Mouse (Mus musculus): ENCODE results near the gene Cacna1s. TPM values are rescaled to one million over a fixed set of nuclear protein-coding genes. Genes with fewer than 3 reads are reported as not detected.

The Cacna1s gene
- 0.32 and 0.54 TPM in 2 replicates for polyA plus RNA-seq (2015; fragmentation: Nextera tagmentation; extraction: Ambion mirVana)

DNA sequence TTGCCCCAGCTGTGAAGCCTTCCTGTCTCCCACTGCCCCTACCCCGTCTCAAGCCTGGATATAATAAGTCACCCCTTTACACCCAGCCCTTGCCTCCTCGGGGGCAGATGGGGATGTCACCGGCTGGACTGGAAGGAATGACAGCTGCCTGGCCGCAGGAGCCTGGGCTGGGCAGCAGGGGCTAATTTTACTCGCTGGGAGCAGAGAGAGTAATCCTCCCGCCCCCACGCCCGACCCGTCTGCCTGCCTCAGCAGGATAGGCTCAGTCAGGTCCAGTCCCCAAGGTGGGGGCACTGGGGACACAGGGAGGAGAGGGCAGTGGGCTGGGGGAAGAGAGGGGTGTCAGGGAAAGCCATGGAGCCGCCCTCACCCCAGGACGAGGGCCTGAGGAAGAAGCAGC is at the start of gene Cacna1s:
Gene Cacna1s (plus strand): TSS at position 204 of the 400 bp plus-strand sequence.
- H3K4me1 ChIP-seq (replicated peaks; ENCODE audit: control insufficient read depth, insufficient read depth, low read length): peaks cover 28% of the 10 kb centered on the region
- no peak within 1 kb of the TSS for H3K4me3 ChIP-seq (replicated peaks; ENCODE audit: low read length)
- H3K36me3 ChIP-seq (ENCODE audit: control insufficient read depth, insufficient read depth): no peaks in the 10 kb centered on the region
- no peak within 1 kb of the TSS for H3K9ac ChIP-seq (replicated peaks; ENCODE audit: low read depth, low read length)
- ATAC-seq: no peak
- no peak within 1 kb of the TSS for H3K4me2 ChIP-seq (ENCODE audit: low read length)
- peaks cover 11% of the 10 kb centered on the region for H3K27me3 ChIP-seq (replicated peaks; ENCODE audit: control insufficient read depth, insufficient read depth, low read length)
- WGBS: 41% methylated on average over 11 of the region's 11 CpGs
- H3K27ac ChIP-seq (ENCODE audit: low read length): no peak within 1 kb of the TSS
- no peaks in the 10 kb centered on the region for H3K9me3 ChIP-seq (ENCODE audit: control insufficient read depth, low read length)

GRCm38 (mm10) chr1:136006292-136006748 is 46.2 kb upstream of the Cacna1s start, which contains the start of gene Igfn1:
Gene Igfn1 (minus strand): TSS chr1:136006342.
- Histone ChIP-seq H3K4me3 (replicated peaks; ENCODE audit: low read length) (no peak within 1 kb of the TSS), H3K27ac (ENCODE audit: low read length) (no peak within 1 kb of the TSS), H3K27me3 (replicated peaks; ENCODE audit: control insufficient read depth, insufficient read depth, low read length) (peaks cover 14% of the 10 kb centered on the region), H3K4me1 (replicated peaks; ENCODE audit: control insufficient read depth, insufficient read depth, low read length) (peaks cover 8% of the 10 kb centered on the region), H3K9ac (replicated peaks; ENCODE audit: low read depth, low read length) (no peak within 1 kb of the TSS), H3K36me3 (ENCODE audit: control insufficient read depth, insufficient read depth) (no peaks in the 10 kb centered on the region), H3K9me3 (ENCODE audit: control insufficient read depth, low read length) (no peaks in the 10 kb centered on the region), H3K4me2 (ENCODE audit: low read length) (no peak within 1 kb of the TSS)
- 85% methylated on average over 3 of the region's 3 CpGs for WGBS
- no peak for ATAC-seq

GRCm38 (mm10) chr1:136007211-136008158 is 45.1 kb upstream of the Cacna1s start, which contains the start of gene Tmem9:
Gene Tmem9 (plus strand): TSS chr1:136008150.
- H3K27me3 ChIP-seq (replicated peaks; ENCODE audit: control insufficient read depth, insufficient read depth, low read length): peaks cover 14% of the 10 kb centered on the region
- WGBS: 2% methylated on average over 37 of the region's 37 CpGs
- peaks cover 8% of the 10 kb centered on the region for H3K4me1 ChIP-seq (replicated peaks; ENCODE audit: control insufficient read depth, insufficient read depth, low read length)
- no peaks in the 10 kb centered on the region for H3K36me3 ChIP-seq (ENCODE audit: control insufficient read depth, insufficient read depth)
- H3K9ac ChIP-seq (replicated peaks; ENCODE audit: low read depth, low read length): peak within 1 kb of the TSS; percentile 50
- no peaks in the 10 kb centered on the region for H3K9me3 ChIP-seq (ENCODE audit: control insufficient read depth, low read length)
- H3K4me2 ChIP-seq (ENCODE audit: low read length): peak within 1 kb of the TSS; percentile 63
- H3K27ac ChIP-seq (ENCODE audit: low read length): no peak within 1 kb of the TSS
- H3K4me3 ChIP-seq (replicated peaks; ENCODE audit: low read length): peak within 1 kb of the TSS; percentile 43
- ATAC-seq: peak; percentile 74

GRCm38 (mm10) chr1:136008159-136008533 is 44.4 kb upstream of the Cacna1s start:
- H3K4me1 ChIP-seq (replicated peaks; ENCODE audit: control insufficient read depth, insufficient read depth, low read length): peaks cover 8% of the 10 kb centered on the region
- no peak overlapping the region; the same call in 1 of the 2 replicates for H3K4me3 ChIP-seq (replicated peaks; ENCODE audit: low read length)
- H3K4me2 ChIP-seq (ENCODE audit: low read length): peak overlapping the region; percentile 63
- H3K27me3 ChIP-seq (replicated peaks; ENCODE audit: control insufficient read depth, insufficient read depth, low read length): peaks cover 14% of the 10 kb centered on the region
- no peaks in the 10 kb centered on the region for H3K36me3 ChIP-seq (ENCODE audit: control insufficient read depth, insufficient read depth)
- no peak overlapping the region for H3K9ac ChIP-seq (replicated peaks; ENCODE audit: low read depth, low read length)
- 22% methylated on average over 8 of the region's 8 CpGs for WGBS
- H3K27ac ChIP-seq (ENCODE audit: low read length): no peak overlapping the region
- no peaks in the 10 kb centered on the region for H3K9me3 ChIP-seq (ENCODE audit: control insufficient read depth, low read length)
- no peak for ATAC-seq

- no peaks in the 10 kb centered on the region for H3K9me3 ChIP-seq (ENCODE audit: control insufficient read depth, low read length)
- no peak overlapping the region for H3K4me3 ChIP-seq (replicated peaks; ENCODE audit: low read length)
- 87% methylated on average over 4 of the region's 4 CpGs for WGBS
- H3K27me3 ChIP-seq (replicated peaks; ENCODE audit: control insufficient read depth, insufficient read depth, low read length): peaks cover 14% of the 10 kb centered on the region
- H3K4me1 ChIP-seq (replicated peaks; ENCODE audit: control insufficient read depth, insufficient read depth, low read length): peaks cover 8% of the 10 kb centered on the region
- H3K4me2 ChIP-seq (ENCODE audit: low read length): no peak overlapping the region
- H3K36me3 ChIP-seq (ENCODE audit: control insufficient read depth, insufficient read depth): no peaks in the 10 kb centered on the region
- ATAC-seq: no peak
- no peak overlapping the region for H3K9ac ChIP-seq (replicated peaks; ENCODE audit: low read depth, low read length)
- no peak overlapping the region for H3K27ac ChIP-seq (ENCODE audit: low read length)
Observed at GRCm38 (mm10) chr1:136010247-136010646, 42.3 kb upstream of the Cacna1s start.

DNA sequence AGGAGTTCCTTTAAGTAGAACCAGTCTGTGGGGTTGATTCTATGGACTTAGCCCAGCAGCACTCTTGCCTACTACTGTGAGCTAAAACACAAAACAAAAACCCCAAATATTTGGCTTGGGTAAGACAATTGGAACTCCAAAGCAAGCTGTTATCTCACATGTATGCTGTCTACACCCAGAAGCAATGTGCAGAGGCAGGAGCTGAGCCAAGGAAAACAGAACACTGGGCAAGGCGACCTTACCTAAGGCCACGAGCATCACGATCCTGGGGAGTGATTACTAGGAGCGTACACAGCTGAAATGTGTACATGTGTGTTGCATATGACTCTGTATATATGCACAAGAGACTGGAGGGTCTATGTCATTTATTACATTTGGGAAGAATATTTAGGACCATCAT is 39.0 kb upstream of the Cacna1s start:
- WGBS: 73% methylated on average over 4 of the region's 4 CpGs
- no peak overlapping the region for H3K27ac ChIP-seq (ENCODE audit: low read length)
- H3K4me3 ChIP-seq (replicated peaks; ENCODE audit: low read length): no peak overlapping the region
- H3K4me2 ChIP-seq (ENCODE audit: low read length): no peak overlapping the region
- H3K36me3 ChIP-seq (ENCODE audit: control insufficient read depth, insufficient read depth): no peaks in the 10 kb centered on the region
- peaks cover 5% of the 10 kb centered on the region for H3K4me1 ChIP-seq (replicated peaks; ENCODE audit: control insufficient read depth, insufficient read depth, low read length)
- 0 out of 2 replicates have a peak, but pooled peaks cover 3% of the 10 kb centered on the region for H3K27me3 ChIP-seq (replicated peaks; ENCODE audit: control insufficient read depth, insufficient read depth, low read length)
- no peak for ATAC-seq
- H3K9me3 ChIP-seq (ENCODE audit: control insufficient read depth, low read length): no peaks in the 10 kb centered on the region
- no peak overlapping the region for H3K9ac ChIP-seq (replicated peaks; ENCODE audit: low read depth, low read length)

DNA sequence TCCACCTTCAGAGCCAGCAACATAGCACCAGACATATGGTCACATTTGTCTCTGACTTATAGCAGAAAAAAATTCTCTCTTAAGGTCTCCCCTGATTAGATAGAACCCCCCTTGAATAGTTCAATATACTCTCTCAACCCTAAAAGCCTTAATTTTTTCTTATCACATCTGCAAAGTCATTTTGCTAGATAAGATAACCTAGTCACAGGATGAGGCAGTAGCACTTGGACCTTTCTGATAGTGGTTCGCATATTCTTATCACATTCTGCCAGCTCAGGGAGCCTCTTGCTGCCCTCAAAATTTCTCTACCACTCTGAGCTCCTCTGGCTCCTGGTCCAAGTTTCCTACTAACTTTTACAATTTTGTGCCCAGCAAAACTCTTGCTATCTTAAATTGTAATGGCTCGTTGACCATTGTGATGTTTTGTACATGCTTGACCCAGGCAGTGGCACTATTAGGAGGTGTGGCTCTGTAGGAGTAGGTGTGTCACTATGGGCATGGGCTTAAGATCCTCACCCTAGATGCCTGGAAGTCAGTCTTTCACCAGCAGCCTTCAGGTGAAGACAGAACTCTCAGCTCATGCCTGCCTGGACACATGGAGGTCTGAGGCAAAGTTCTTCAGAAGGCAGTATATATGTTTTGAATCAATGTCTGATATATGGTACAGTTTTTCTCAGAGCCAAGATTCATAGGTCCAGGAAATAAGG is 37.6 kb upstream of the Cacna1s start:
- Histone ChIP-seq H3K4me2 (ENCODE audit: low read length) (no peak overlapping the region), H3K27me3 (replicated peaks; ENCODE audit: control insufficient read depth, insufficient read depth, low read length) (no peaks in the 10 kb centered on the region), H3K4me3 (replicated peaks; ENCODE audit: low read length) (no peak overlapping the region), H3K27ac (ENCODE audit: low read length) (no peak overlapping the region), H3K36me3 (ENCODE audit: control insufficient read depth, insufficient read depth) (no peaks in the 10 kb centered on the region), H3K9ac (replicated peaks; ENCODE audit: low read depth, low read length) (no peak overlapping the region), H3K4me1 (replicated peaks; ENCODE audit: control insufficient read depth, insufficient read depth, low read length) (peaks cover 16% of the 10 kb centered on the region), H3K9me3 (ENCODE audit: control insufficient read depth, low read length) (no peaks in the 10 kb centered on the region)
- ATAC-seq: no peak
- 79% methylated on average over 2 of the region's 2 CpGs for WGBS

DNA sequence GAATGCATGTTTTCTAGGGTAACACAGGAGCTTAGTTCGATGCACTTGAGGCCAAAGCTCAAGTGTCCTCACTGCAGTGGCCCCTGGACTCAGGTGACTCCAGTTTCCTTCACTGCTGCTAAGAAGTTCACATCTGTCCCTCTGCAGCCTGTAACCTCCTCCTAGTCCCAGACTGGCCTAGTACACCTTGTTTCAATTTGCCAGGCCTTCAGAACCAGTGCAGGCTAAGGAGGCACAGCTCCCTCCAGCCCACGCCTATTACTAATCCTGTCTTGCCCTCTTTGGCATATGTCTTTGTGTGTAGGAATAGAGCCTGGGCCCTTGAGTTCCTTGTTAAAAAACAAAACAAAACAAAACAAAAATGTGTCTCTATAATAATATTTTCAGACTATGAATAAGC is 35.2 kb upstream of the Cacna1s start:
- Histone ChIP-seq H3K27ac (ENCODE audit: low read length) (peak overlapping the region; percentile 19), H3K4me2 (ENCODE audit: low read length) (peak overlapping the region; percentile 26; the same call in 1 of the 2 replicates), H3K4me1 (replicated peaks; ENCODE audit: control insufficient read depth, insufficient read depth, low read length) (peaks cover 16% of the 10 kb centered on the region), H3K27me3 (replicated peaks; ENCODE audit: control insufficient read depth, insufficient read depth, low read length) (no peaks in the 10 kb centered on the region), H3K36me3 (ENCODE audit: control insufficient read depth, insufficient read depth) (peaks cover 3% of the 10 kb centered on the region; the same call in 1 of the 2 replicates), H3K4me3 (replicated peaks; ENCODE audit: low read length) (peak overlapping the region; percentile 92), H3K9me3 (ENCODE audit: control insufficient read depth, low read length) (no peaks in the 10 kb centered on the region), H3K9ac (replicated peaks; ENCODE audit: low read depth, low read length) (no peak overlapping the region)
- ATAC-seq: peak; percentile 30
- WGBS: 80% methylated on average over 2 of the region's 2 CpGs

- Histone ChIP-seq H3K9me3 (ENCODE audit: control insufficient read depth, low read length) (no peaks in the 10 kb centered on the region), H3K27ac (ENCODE audit: low read length) (peak overlapping the region; percentile 60), H3K36me3 (ENCODE audit: control insufficient read depth, insufficient read depth) (peaks cover 3% of the 10 kb centered on the region; the same call in 1 of the 2 replicates), H3K27me3 (replicated peaks; ENCODE audit: control insufficient read depth, insufficient read depth, low read length) (no peaks in the 10 kb centered on the region), H3K4me3 (replicated peaks; ENCODE audit: low read length) (peak overlapping the region; percentile 92), H3K4me1 (replicated peaks; ENCODE audit: control insufficient read depth, insufficient read depth, low read length) (peaks cover 16% of the 10 kb centered on the region), H3K4me2 (ENCODE audit: low read length) (peak overlapping the region; percentile 96), H3K9ac (replicated peaks; ENCODE audit: low read depth, low read length) (peak overlapping the region; percentile 88)
- peak; percentile 100 for ATAC-seq
- under 1% methylated on average over 22 of the region's 22 CpGs for WGBS
Observed at GRCm38 (mm10) chr1:136017907-136018313, 34.6 kb upstream of the Cacna1s start.
